Mouse (Mus musculus) T-cell, adult 2 months (primary cell): ENCODE results near the gene Caskin2.

Experiments
- DNase-seq: peaks from one replicate; pipeline ENCODE4 v3.0.0; 2022; ENCODE audit warnings: low spot score

Gene Caskin2

GRCm38 (mm10) chr11:115806154-115806553 is 7.3 kb downstream of the Caskin2 start:
- DNase-seq = no peak

DNA sequence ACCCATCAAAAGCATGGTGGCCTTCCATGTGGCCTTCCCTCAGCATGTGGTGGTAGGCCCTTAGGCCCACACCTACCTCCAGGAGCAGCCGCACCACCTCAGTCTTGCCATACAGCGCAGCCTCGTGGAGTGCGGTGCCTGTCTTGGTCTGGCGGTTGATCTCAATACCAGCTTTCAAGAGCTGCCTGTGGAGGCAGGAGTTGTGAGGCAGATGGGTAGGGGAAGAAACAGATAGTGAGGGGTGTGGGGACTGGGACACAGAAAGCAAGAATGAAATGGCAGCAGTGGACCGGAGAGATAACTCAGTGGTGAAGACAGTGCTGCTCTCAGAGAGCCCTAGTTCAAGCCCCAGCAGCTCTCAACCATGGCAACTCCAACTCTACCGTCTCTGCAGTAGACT is 8.4 kb downstream of the Caskin2 start:
- DNase-seq = no peak

DNA sequence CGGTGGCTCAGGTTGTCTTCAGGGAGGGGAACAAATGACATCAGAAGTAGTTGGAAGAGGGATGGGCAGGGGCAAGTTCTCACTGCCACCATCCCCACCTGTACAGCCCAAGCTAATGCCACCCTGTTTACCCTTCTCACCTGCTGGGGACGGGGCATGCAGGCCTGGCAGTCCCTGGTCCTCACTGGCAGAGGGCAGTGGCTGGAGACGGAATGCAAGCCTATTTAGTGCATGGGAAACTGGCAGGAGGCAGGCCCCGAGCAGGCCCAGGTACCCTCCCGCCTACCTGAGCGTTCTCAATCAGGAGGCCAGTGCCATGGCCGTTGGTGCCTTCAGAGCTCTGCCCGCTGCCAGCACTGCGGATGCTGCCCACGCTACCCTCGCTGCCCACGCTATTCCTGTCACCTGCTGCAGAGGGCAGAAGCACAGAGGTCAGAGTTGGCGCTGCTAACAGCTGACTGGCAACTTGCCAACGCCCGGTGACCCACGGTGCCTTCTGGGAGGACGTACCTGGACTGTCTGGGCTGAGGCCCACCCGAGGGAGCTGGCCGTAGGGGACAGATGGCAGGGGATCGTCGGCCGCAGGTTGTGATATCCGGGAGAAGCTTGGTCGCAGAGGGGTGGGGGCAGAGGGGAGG is 10.2 kb downstream of the Caskin2 start:
- no peak for DNase-seq

DNA sequence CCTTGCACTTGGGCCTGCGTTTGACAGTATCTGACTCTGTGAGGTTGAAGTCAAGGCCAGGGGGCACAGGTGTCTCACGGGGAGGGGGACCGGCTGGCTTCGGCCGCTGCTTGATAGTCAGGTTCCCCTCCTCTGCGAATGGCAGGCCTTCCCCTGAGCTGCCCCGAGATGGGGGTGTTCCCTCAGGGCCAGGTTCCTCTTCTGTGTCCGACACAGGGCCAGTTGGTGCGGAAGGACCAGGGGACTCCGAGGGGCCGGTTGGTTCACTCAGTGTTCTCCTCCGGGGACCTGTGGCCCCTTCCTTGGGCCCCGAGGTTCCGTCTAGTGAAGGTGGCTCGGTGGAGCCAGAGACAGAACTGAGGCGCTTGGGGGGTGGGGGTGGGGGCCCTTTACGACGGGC is 12.5 kb downstream of the Caskin2 start:
- DNase-seq = no peak

DNA sequence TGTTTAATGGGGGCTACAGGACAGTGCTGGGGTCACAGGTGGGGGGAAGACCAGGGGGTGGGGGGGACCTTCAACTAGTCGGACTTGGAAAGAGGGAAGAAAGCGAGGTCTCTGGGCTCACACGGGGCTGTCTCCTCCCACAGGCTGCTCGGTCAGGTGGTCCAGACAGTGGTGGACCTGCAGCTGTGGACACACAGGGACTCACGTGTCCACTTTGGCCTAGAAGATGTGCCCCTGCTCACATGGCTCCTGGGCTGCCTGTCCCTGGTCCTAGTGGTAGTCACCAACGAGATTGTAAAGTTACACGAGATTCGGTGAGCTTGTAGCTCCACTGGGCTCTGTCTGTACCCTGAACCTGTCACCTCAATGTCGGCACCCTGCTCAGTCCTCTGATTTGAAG is 15.8 kb downstream of the Caskin2 start:
- DNase-seq = no peak

- DNase-seq = no peak
Observed at GRCm38 (mm10) chr11:115796898-115797297, 16.5 kb downstream of the Caskin2 start.

GRCm38 (mm10) chr11:115792353-115792752 is 21.1 kb downstream of the Caskin2 start:
- DNase-seq = no peak

DNA sequence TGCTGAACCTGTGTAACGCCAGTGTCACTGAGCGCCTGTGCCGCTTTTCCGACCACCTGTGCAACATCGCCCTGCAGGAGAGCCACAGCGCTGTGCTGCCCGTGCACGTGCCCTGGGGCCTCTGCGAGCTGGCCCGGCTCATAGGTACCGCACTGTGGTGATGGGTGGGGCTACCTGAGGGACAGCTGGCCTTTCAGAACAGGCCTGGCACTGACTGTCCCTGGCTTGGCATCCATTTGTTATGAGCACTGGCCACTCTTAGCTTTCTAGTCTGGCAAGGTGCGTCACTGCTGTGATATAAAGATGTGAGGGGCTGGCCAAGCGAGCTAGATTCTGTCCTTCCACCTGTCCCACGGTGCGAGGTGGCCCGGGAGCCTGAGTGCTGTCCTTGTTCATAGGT is 21.5 kb downstream of the Caskin2 start:
- no peak for DNase-seq

- no peak for DNase-seq
Observed at GRCm38 (mm10) chr11:115789787-115790186, 23.7 kb downstream of the Caskin2 start.

DNA sequence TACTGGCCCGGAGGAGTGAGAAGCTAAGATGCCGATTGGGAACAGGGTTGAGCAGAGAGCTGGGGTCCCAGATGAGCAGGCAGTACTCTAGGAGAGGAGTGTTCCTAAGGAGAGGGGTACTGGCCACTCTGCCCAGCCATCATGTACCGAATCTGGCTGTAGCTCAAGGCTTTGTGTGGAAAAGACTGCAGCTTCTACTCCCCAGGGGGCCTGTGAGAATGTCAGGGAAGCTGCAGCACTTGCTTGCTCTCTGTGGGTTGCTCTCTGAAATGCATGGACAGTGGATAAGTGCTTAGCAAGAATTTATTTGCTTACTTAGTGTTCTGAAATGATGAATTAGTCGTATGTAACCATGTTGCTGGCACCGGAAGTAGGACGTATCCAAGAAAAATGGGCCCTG is 27.0 kb downstream of the Caskin2 start:
- DNase-seq = no peak

DNA sequence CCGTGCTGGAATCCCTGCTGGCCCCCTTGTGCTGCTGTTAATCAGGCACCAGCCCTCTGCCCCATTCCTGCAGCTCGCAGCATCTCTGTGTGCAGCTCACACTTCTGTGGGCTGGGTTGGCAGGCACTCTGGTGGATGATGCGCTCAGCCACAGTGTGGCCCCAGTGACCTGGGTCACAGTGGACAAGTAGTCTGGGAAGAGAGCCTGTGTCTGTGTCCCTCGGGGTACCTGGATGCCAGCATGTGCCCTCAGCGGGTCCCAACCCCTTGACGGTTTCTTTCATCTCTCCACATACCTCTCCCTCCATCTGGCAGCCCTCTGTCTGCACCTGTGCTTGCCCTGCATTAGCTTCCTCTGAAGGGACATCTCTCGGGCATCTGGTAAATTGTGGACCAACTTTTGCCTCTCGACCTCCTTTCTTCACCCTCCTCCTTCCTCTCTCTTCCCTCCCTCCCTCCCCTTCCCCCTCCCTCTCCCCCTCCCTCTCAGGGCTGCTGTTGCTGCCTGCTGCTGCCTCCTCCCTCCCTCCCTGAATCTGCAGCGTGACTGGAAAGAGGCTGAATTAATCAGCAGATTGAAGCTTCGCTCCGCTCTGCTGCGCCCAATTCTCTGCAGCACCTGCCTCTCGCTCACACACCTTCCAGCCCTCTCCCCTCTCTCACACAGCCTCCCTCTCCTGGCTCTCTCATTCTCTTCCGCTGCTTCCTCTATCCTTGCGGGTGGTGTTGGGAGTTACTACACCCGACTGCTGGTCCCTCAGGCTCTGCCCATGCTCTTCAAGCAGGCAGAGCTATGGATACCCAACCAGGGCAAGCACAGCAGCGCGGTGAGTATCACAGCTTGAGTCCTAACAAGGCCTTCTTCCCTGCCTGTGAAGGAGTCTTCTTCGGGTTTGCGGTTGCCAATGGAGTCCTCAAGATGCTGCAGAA is 33.0 kb downstream of the Caskin2 start:
- no peak for DNase-seq

DNA sequence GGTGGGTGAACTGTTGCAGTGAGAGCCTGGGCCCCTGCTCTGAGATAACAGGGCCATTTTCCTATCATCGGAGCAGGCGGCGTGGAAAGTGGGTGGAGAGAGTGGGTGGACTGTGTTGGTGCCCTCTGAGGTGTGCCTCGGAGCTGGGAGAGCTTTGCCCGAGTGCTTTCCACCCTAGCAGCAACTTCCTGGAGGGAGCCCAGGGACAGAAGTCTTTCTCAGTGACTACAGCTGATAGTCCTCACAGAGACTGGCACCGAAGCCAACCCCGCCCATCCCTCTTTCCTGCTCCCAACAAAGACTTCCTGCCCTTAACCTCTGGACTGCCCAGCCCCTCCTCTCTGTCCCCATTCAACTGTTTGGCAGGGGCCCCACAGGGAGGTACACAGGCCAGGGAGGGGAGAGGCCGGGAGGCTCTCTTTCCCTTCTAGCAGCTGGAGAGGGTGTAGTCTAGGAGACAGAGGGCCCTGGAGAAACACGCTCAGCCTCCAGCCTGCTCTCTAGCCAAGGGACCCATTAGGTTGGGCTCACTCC is 34.3 kb downstream of the Caskin2 start:
- peak; percentile 20 for DNase-seq

- DNase-seq = no peak
Observed at GRCm38 (mm10) chr11:115777487-115778335, 35.7 kb downstream of the Caskin2 start.

GRCm38 (mm10) chr11:115776954-115777353 is 36.5 kb downstream of the Caskin2 start:
- DNase-seq = no peak

DNA sequence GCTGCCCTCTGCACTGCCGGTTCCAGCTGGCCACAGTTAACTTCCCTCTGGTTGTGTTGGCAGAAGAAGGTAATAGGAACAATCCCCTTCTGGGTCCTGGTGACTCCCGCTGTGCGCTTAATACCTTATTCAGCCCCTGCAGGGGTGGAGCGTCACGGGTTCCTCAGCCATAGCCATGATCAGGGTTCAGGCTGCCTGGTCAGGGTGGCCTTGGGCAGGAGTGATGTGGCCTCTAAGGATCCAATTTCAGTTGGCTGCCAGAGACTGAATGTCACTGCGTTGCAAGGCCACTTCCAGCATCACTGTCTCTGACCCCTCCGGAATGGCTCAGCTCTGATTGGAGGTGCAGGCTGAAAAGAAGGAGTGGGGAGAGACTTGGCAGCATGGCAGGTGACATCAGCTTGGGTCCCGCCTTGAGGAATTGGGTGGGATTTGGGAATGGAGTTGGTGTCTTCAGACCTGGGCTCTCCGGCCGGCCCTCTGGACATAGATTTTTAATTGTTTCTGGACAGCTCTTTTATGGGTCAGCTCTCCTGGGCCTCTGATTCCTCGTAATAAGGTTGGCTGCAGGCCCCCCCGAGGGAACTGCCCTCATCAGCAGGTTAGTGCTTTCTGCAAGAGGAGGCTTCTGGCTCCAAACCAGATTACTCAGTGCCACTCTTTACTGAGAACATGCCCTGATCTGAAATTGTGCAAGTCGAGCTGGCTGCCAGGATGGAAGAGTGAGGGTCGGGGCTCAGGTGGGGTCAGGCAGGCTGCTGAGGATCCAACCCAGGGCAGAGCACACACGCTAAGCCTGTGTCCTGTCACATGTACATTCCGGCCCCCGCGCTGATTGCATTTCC is 37.4 kb downstream of the Caskin2 start:
- no peak for DNase-seq

- DNase-seq = no peak
Observed at GRCm38 (mm10) chr11:115774653-115775052, 38.8 kb downstream of the Caskin2 start.

DNA sequence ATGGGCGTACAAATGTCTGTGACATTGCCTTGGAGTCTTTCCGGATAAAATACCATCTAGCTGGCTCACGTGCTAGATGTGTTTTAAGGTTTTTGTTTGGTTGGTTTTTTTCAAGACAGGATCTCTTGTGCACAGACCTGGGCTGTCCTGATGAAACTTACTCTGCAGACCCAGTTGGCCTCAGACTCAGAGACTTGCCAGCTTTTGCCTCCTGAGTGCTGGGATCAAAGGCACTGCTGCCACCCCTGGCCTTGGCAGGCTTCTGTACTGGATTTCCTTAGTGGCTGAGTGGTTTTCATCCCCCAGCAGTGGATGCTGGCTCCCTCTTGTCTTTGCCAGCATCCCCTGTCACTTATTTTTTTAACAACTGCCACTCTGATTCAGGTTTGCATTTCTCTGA is 44.5 kb downstream of the Caskin2 start:
- DNase-seq = no peak

DNA sequence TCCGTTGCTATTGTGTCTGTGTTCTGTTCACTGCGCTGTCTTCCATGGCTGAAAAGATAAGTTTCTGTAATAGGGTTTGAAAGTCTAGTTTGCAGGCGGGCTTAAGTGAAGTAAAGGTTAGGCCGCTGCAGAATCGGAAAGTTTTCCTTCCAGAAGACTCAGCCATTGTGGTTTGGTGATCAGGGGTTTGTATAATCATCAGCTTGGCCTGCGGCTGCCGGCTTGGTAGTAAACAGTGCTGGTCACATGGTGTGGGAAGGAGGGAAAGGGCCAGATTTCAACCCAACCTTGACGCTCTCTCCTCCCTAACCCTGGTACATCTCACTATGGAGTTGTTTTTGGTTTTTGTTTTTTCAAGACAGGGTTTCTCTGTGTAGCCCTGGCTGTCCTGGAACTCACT is 46.5 kb downstream of the Caskin2 start:
- DNase-seq = no peak

GRCm38 (mm10) chr11:115766356-115766943 is 47.0 kb downstream of the Caskin2 start:
- no peak for DNase-seq

DNA sequence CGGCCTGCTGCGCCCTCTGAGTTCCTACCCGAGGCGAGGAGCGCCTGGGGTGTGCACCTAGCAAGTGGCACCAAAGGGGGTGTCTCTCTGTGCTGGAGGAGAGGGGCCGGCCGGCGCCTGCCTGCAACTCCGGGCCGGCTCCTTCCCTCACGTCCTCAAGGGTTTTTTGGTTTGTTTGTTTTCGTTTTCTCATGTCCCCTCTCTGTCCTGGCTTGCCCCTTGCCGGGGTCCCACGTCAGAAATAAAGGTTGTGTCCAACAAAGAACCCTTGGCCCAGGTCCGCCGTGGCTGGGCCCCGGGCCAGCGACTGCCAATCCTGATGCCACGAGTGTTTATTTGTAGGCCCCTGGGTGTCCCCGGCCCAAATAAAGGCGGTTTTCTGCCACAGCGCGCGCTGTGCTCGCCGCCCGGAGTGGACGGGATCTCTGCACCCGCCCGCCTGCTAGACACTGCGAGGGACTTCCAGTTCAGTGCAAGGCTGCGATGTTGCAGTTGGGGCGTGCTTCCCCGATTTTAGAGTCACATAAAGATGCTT is 47.8 kb downstream of the Caskin2 start:
- DNase-seq = no peak
